Mouse (Mus musculus) forebrain, embryonic 15.5 days (tissue): ENCODE results near the gene Nup210l. TPM values are rescaled to one million over a fixed set of nuclear protein-coding genes. Genes with fewer than 3 reads are reported as not detected.

Experiments
- ATAC-seq: fragments of 200-750 bp; cut with Nextera tagmentation; replicated peaks from 2 replicates; pipeline ENCODE4 v1.8.0; 2017; ENCODE audit warnings: mild to moderate bottlenecking, moderate TSS enrichment, moderate library complexity
- H3K27ac ChIP-seq: fragments of 300-500 bp; sonication (generic); replicated peaks from 2 replicates; pipeline ENCODE4 v1.5.1; 2015; ENCODE audit warnings: mild to moderate bottlenecking, inconsistent platforms
- H3K27me3 ChIP-seq: fragments of 300-500 bp; sonication (generic); 2 replicates; pipeline ENCODE4 v1.6.1; 2015; ENCODE audit warnings: inconsistent platforms
- H3K36me3 ChIP-seq: fragments of 300-500 bp; sonication (generic); 2 replicates; pipeline ENCODE4 v1.6.1; 2015; ENCODE audit warnings: mild to moderate bottlenecking, inconsistent platforms
- H3K4me1 ChIP-seq: fragments of 300-500 bp; sonication (generic); 2 replicates; pipeline ENCODE4 v1.6.1; 2015; ENCODE audit warnings: inconsistent platforms
- H3K4me2 ChIP-seq: fragments of 300-500 bp; sonication (generic); replicated peaks from 2 replicates; pipeline ENCODE4 v1.6.1; 2015; ENCODE audit warnings: mild to moderate bottlenecking, inconsistent platforms
- H3K4me3 ChIP-seq: fragments of 300-500 bp; sonication (generic); 2 replicates; pipeline ENCODE4 v1.5.1; 2015; ENCODE audit warnings: mild to moderate bottlenecking, inconsistent platforms
- H3K9ac ChIP-seq: fragments of 300-500 bp; sonication (generic); replicated peaks from 2 replicates; pipeline ENCODE4 v1.6.1; 2015; ENCODE audit warnings: mild to moderate bottlenecking, inconsistent platforms
- H3K9me3 ChIP-seq: fragments of 300-500 bp; sonication (generic); 2 replicates; pipeline ENCODE4 v1.6.1; 2016; ENCODE audit warnings: inconsistent platforms
- WGBS: fragments of 180-500 bp; shearing (Covaris S2); methylation state at CpG from one replicate; pipeline ENCODE4 v1.1.7; 2015; ENCODE audit warnings: mixed read lengths; 5-methylcytosine and 5-hydroxymethylcytosine counted together
- polyA plus RNA-seq: library from polyadenylated mRNA; unstranded; fragments of >200 nt; fragmentation: Nextera tagmentation; extraction: Ambion mirVana; gene quantifications from 2 replicates; pipeline ENCODE4 v1.2.1, GENCODE M21; 2015

Nup210l gene
- polyA plus RNA-seq, 1 experiment from 2014 or later, result 0.23 TPM

- peak; percentile 67 for ATAC-seq
- WGBS, result 13% methylated on average over 12 of the region's 12 CpGs
- peak overlapping the region; percentile 81 for H3K9ac ChIP-seq
- H3K4me3 ChIP-seq, result peak overlapping the region; percentile 68
- peaks cover 28% of the 10 kb centered on the region for H3K36me3 ChIP-seq
- H3K4me1 ChIP-seq, result peaks cover 28% of the 10 kb centered on the region
- H3K27ac ChIP-seq, result peak overlapping the region; percentile 77
- H3K4me2 ChIP-seq, result peak overlapping the region; percentile 88
- no peaks in the 10 kb centered on the region for H3K9me3 ChIP-seq
- no peaks in the 10 kb centered on the region for H3K27me3 ChIP-seq
These were observed 110.2 kb downstream of the Nup210l start for GRCm38 (mm10) chr3:90213956-90214684.

GRCm38 (mm10) chr3:90215825-90216380, 112.0 kb downstream of the Nup210l start:
- no peak overlapping the region for H3K9ac ChIP-seq
- ATAC-seq, result no peak
- no peak overlapping the region for H3K4me3 ChIP-seq

GRCm38 (mm10) chr3:90220088-90220487, 116.2 kb downstream of the Nup210l start:
- WGBS, result 13% methylated on average over 6 of the region's 6 CpGs
- no peaks in the 10 kb centered on the region for H3K9me3 ChIP-seq
- H3K9ac ChIP-seq, result peak overlapping the region; percentile 49

More at GRCm38 (mm10) chr3:90215825-90216380, 112.0 kb downstream of the Nup210l start:
- Histone ChIP-seq H3K4me1 (peaks cover 35% of the 10 kb centered on the region), H3K27ac (no peak overlapping the region), H3K36me3 (peaks cover 13% of the 10 kb centered on the region), H3K27me3 (no peaks in the 10 kb centered on the region), H3K4me2 (no peak overlapping the region), H3K9me3 (no peaks in the 10 kb centered on the region)
- WGBS, result 44% methylated on average over 1 of the region's 1 CpGs

GRCm38 (mm10) chr3:90220531-90220951, 116.6 kb downstream of the Nup210l start:
- Histone ChIP-seq H3K4me1 (peaks cover 16% of the 10 kb centered on the region), H3K9ac (peak overlapping the region; percentile 49), H3K27me3 (no peaks in the 10 kb centered on the region), H3K9me3 (no peaks in the 10 kb centered on the region), H3K27ac (peak overlapping the region; percentile 63), H3K4me2 (peak overlapping the region; percentile 78), H3K36me3 (no peaks in the 10 kb centered on the region), H3K4me3 (peak overlapping the region; percentile 41)
- WGBS, result under 1% methylated on average over 20 of the region's 20 CpGs
- ATAC-seq, result peak; percentile 83

More at GRCm38 (mm10) chr3:90220088-90220487, 116.2 kb downstream of the Nup210l start:
- H3K4me2 ChIP-seq, result peak overlapping the region; percentile 78
- no peaks in the 10 kb centered on the region for H3K36me3 ChIP-seq
- H3K27me3 ChIP-seq, result no peaks in the 10 kb centered on the region
- peak overlapping the region; percentile 41 for H3K4me3 ChIP-seq
- ATAC-seq, result peak; percentile 60
- peaks cover 16% of the 10 kb centered on the region for H3K4me1 ChIP-seq
- H3K27ac ChIP-seq, result peak overlapping the region; percentile 63

GRCm38 (mm10) chr3:90221123-90221522, 117.2 kb downstream of the Nup210l start:
- no peak for ATAC-seq
- peaks cover 16% of the 10 kb centered on the region for H3K4me1 ChIP-seq
- peak overlapping the region; percentile 78 for H3K4me2 ChIP-seq
- no peaks in the 10 kb centered on the region for H3K36me3 ChIP-seq
- peak overlapping the region; percentile 41 for H3K4me3 ChIP-seq
- no peak overlapping the region for H3K9ac ChIP-seq
- H3K9me3 ChIP-seq, result no peaks in the 10 kb centered on the region
- H3K27ac ChIP-seq, result no peak overlapping the region
- H3K27me3 ChIP-seq, result no peaks in the 10 kb centered on the region
- 20% methylated on average over 5 of the region's 5 CpGs for WGBS

GRCm38 (mm10) chr3:90222455-90222854, 118.5 kb downstream of the Nup210l start:
- H3K9ac ChIP-seq, result no peak overlapping the region
- H3K36me3 ChIP-seq, result no peaks in the 10 kb centered on the region
- WGBS, result 88% methylated on average over 4 of the region's 4 CpGs
- no peaks in the 10 kb centered on the region for H3K9me3 ChIP-seq
- no peak overlapping the region for H3K27ac ChIP-seq
- peaks cover 16% of the 10 kb centered on the region for H3K4me1 ChIP-seq
- no peak overlapping the region for H3K4me3 ChIP-seq
- no peak for ATAC-seq
- H3K4me2 ChIP-seq, result no peak overlapping the region
- no peaks in the 10 kb centered on the region for H3K27me3 ChIP-seq

- Histone ChIP-seq H3K9me3 (no peaks in the 10 kb centered on the region), H3K27me3 (no peaks in the 10 kb centered on the region), H3K9ac (no peak overlapping the region), H3K4me2 (no peak overlapping the region), H3K27ac (no peak overlapping the region), H3K36me3 (no peaks in the 10 kb centered on the region), H3K4me1 (peaks cover 16% of the 10 kb centered on the region), H3K4me3 (no peak overlapping the region)
- ATAC-seq, result no peak
- WGBS, result 93% methylated on average over 3 of the region's 3 CpGs
These were observed 119.0 kb downstream of the Nup210l start for GRCm38 (mm10) chr3:90222941-90223340.

GRCm38 (mm10) chr3:90224331-90224730, 120.4 kb downstream of the Nup210l start:
- no peaks in the 10 kb centered on the region for H3K9me3 ChIP-seq
- ATAC-seq, result no peak

GRCm38 (mm10) chr3:90231075-90231474, 127.1 kb downstream of the Nup210l start:
- H3K4me2 ChIP-seq, result peak overlapping the region; percentile 62
- H3K27me3 ChIP-seq, result no peaks in the 10 kb centered on the region
- H3K9ac ChIP-seq, result peak overlapping the region; percentile 70
- no peaks in the 10 kb centered on the region for H3K9me3 ChIP-seq
- 18% methylated on average over 8 of the region's 8 CpGs for WGBS
- H3K4me3 ChIP-seq, result peak overlapping the region; percentile 72
- ATAC-seq, result peak; percentile 23; the same call in 1 of the 2 replicates
- H3K36me3 ChIP-seq, result peaks cover 24% of the 10 kb centered on the region
- peaks cover 13% of the 10 kb centered on the region for H3K4me1 ChIP-seq
- peak overlapping the region; percentile 88 for H3K27ac ChIP-seq

More at GRCm38 (mm10) chr3:90224331-90224730, 120.4 kb downstream of the Nup210l start:
- H3K4me3 ChIP-seq, result no peak overlapping the region
- H3K27ac ChIP-seq, result no peak overlapping the region
- no peak overlapping the region for H3K4me2 ChIP-seq
- WGBS, result 86% methylated on average over 10 of the region's 10 CpGs
- no peaks in the 10 kb centered on the region for H3K27me3 ChIP-seq
- H3K9ac ChIP-seq, result no peak overlapping the region
- H3K36me3 ChIP-seq, result no peaks in the 10 kb centered on the region
- peaks cover 16% of the 10 kb centered on the region for H3K4me1 ChIP-seq

- Histone ChIP-seq H3K27ac (peak within 1 kb of the TSS; percentile 88), H3K4me1 (peaks cover 13% of the 10 kb centered on the region), H3K27me3 (no peaks in the 10 kb centered on the region), H3K4me3 (peak within 1 kb of the TSS; percentile 72), H3K36me3 (peaks cover 29% of the 10 kb centered on the region), H3K9me3 (no peaks in the 10 kb centered on the region), H3K9ac (peak within 1 kb of the TSS; percentile 70), H3K4me2 (peak within 1 kb of the TSS; percentile 62)
- ATAC-seq, result peak; percentile 98
- under 1% methylated on average over 61 of the region's 61 CpGs for WGBS
These were observed 127.8 kb downstream of the Nup210l start, which contains the start of gene Jtb for GRCm38 (mm10) chr3:90231507-90232333. Gene Jtb (plus strand): TSS chr3:90231597.

- Histone ChIP-seq H3K4me2 (no peak overlapping the region), H3K4me3 (no peak overlapping the region), H3K4me1 (peaks cover 13% of the 10 kb centered on the region), H3K27me3 (no peaks in the 10 kb centered on the region), H3K27ac (no peak overlapping the region), H3K9me3 (no peaks in the 10 kb centered on the region), H3K36me3 (peaks cover 3% of the 10 kb centered on the region; the same call in 1 of the 2 replicates), H3K9ac (no peak overlapping the region)
- ATAC-seq, result no peak
- 93% methylated on average over 2 of the region's 2 CpGs for WGBS
These were observed 137.3 kb downstream of the Nup210l start for GRCm38 (mm10) chr3:90241251-90241650.
